Mouse (Mus musculus) forebrain, embryonic 13.5 days (tissue): ENCODE results near the gene Irf3. TPM values are rescaled to one million over a fixed set of nuclear protein-coding genes. Genes with fewer than 3 reads are reported as not detected.
A peak's percentile ranks its signal among the peaks of the same experiment; 100 is the strongest.

Source experiments
- ATAC-seq: fragments of 200-750 bp; cut with Nextera tagmentation; 2 replicates; pipeline ENCODE4 v1.8.0; 2017
- H3K27ac ChIP-seq: fragments of 300-500 bp; sonication (generic); 2 replicates; pipeline ENCODE4 v1.5.1; 2015; ENCODE audit warnings: inconsistent platforms, mild to moderate bottlenecking, moderate library complexity
- H3K27me3 ChIP-seq: fragments of 300-500 bp; sonication (generic); 2 replicates; pipeline ENCODE4 v1.6.1; 2015; ENCODE audit warnings: mild to moderate bottlenecking, inconsistent platforms
- H3K36me3 ChIP-seq: fragments of 300-500 bp; sonication (generic); 2 replicates; pipeline ENCODE4 v1.6.1; 2015; ENCODE audit warnings: mild to moderate bottlenecking, inconsistent platforms; ENCODE audit not compliant: poor library complexity, severe bottlenecking
- H3K4me1 ChIP-seq: fragments of 300-500 bp; sonication (generic); 2 replicates; pipeline ENCODE4 v1.6.1; 2015; ENCODE audit warnings: inconsistent platforms
- H3K4me2 ChIP-seq: fragments of 300-500 bp; sonication (generic); 2 replicates; pipeline ENCODE4 v1.6.1; 2015; ENCODE audit warnings: inconsistent platforms, mild to moderate bottlenecking, moderate library complexity
- H3K4me3 ChIP-seq: fragments of 300-500 bp; sonication (generic); 2 replicates; pipeline ENCODE4 v1.5.1; 2015; ENCODE audit warnings: mild to moderate bottlenecking, inconsistent platforms
- H3K9ac ChIP-seq: fragments of 300-500 bp; sonication (generic); 2 replicates; pipeline ENCODE4 v1.6.1; 2015; ENCODE audit warnings: mild to moderate bottlenecking, inconsistent platforms
- H3K9me3 ChIP-seq: fragments of 300-500 bp; sonication (generic); replicated peaks from 2 replicates; pipeline ENCODE4 v1.6.1; 2016; ENCODE audit warnings: inconsistent platforms
- WGBS: fragments of 180-500 bp; shearing (Covaris S2); methylation state at CpG from one replicate; pipeline ENCODE4 v1.1.7; 2015; 5-methylcytosine and 5-hydroxymethylcytosine counted together
- polyA plus RNA-seq: library from polyadenylated mRNA; unstranded; fragments of >200 nt; fragmentation: Nextera tagmentation; extraction: Ambion mirVana; gene quantifications from 2 replicates; pipeline ENCODE4 v1.2.1, GENCODE M21; 2015

Gene Irf3
- polyA plus RNA-seq, 1 experiment from 2014 or later, result 67.9 TPM

GRCm38 (mm10) chr7:44959874-44960511 is 37.5 kb upstream of the Irf3 start:
- H3K4me1 ChIP-seq, result no peaks in the 10 kb centered on the region
- no peak overlapping the region for H3K9ac ChIP-seq
- WGBS, result 90% methylated on average over 10 of the region's 10 CpGs
- H3K4me2 ChIP-seq, result no peak overlapping the region
- peaks cover 59% of the 10 kb centered on the region for H3K36me3 ChIP-seq
- no peak overlapping the region for H3K4me3 ChIP-seq
- H3K9me3 ChIP-seq, result no peaks in the 10 kb centered on the region
- ATAC-seq, result no peak
- no peaks in the 10 kb centered on the region for H3K27me3 ChIP-seq
- no peak overlapping the region for H3K27ac ChIP-seq

GRCm38 (mm10) chr7:44960512-44960910 is 36.9 kb upstream of the Irf3 start:
- Histone ChIP-seq H3K27ac (no peak overlapping the region), H3K36me3 (peaks cover 64% of the 10 kb centered on the region), H3K9ac (no peak overlapping the region), H3K9me3 (no peaks in the 10 kb centered on the region), H3K4me2 (no peak overlapping the region), H3K27me3 (no peaks in the 10 kb centered on the region), H3K4me1 (no peaks in the 10 kb centered on the region), H3K4me3 (no peak overlapping the region)
- WGBS, result 93% methylated on average over 13 of the region's 13 CpGs
- no peak for ATAC-seq

GRCm38 (mm10) chr7:44962337-44962736 is 35.1 kb upstream of the Irf3 start:
- Histone ChIP-seq H3K9me3 (no peaks in the 10 kb centered on the region), H3K36me3 (peaks cover 80% of the 10 kb centered on the region), H3K9ac (no peak overlapping the region), H3K4me1 (no peaks in the 10 kb centered on the region), H3K27me3 (no peaks in the 10 kb centered on the region), H3K4me3 (no peak overlapping the region), H3K4me2 (no peak overlapping the region), H3K27ac (no peak overlapping the region)
- no peak for ATAC-seq
- 84% methylated on average over 8 of the region's 8 CpGs for WGBS

GRCm38 (mm10) chr7:44962831-44963230 is 34.6 kb upstream of the Irf3 start:
- H3K4me3 ChIP-seq, result no peak overlapping the region
- H3K27me3 ChIP-seq, result no peaks in the 10 kb centered on the region
- no peak overlapping the region for H3K4me2 ChIP-seq
- H3K4me1 ChIP-seq, result no peaks in the 10 kb centered on the region
- H3K9ac ChIP-seq, result no peak overlapping the region
- ATAC-seq, result no peak
- no peak overlapping the region for H3K27ac ChIP-seq
- H3K36me3 ChIP-seq, result peaks cover 85% of the 10 kb centered on the region
- WGBS, result 90% methylated on average over 5 of the region's 5 CpGs
- no peaks in the 10 kb centered on the region for H3K9me3 ChIP-seq

GRCm38 (mm10) chr7:44964990-44965389 is 32.5 kb upstream of the Irf3 start:
- Histone ChIP-seq H3K27ac (no peak overlapping the region), H3K9me3 (no peaks in the 10 kb centered on the region), H3K4me2 (no peak overlapping the region), H3K9ac (no peak overlapping the region), H3K36me3 (peaks cover 77% of the 10 kb centered on the region), H3K4me1 (no peaks in the 10 kb centered on the region), H3K27me3 (no peaks in the 10 kb centered on the region), H3K4me3 (no peak overlapping the region)
- over 99% methylated on average over 13 of the region's 13 CpGs for WGBS
- ATAC-seq, result no peak

GRCm38 (mm10) chr7:44965975-44966374 is 31.5 kb upstream of the Irf3 start:
- no peak for ATAC-seq
- no peaks in the 10 kb centered on the region for H3K27me3 ChIP-seq
- H3K9ac ChIP-seq, result no peak overlapping the region
- peaks cover 3% of the 10 kb centered on the region for H3K4me1 ChIP-seq
- WGBS, result 87% methylated on average over 7 of the region's 7 CpGs
- peaks cover 68% of the 10 kb centered on the region for H3K36me3 ChIP-seq
- no peak overlapping the region for H3K4me2 ChIP-seq
- no peak overlapping the region for H3K4me3 ChIP-seq
- H3K27ac ChIP-seq, result no peak overlapping the region
- no peaks in the 10 kb centered on the region for H3K9me3 ChIP-seq

GRCm38 (mm10) chr7:44966638-44967037 is 30.8 kb upstream of the Irf3 start:
- WGBS, result 85% methylated on average over 15 of the region's 15 CpGs
- Histone ChIP-seq H3K4me1 (peaks cover 10% of the 10 kb centered on the region), H3K4me3 (no peak overlapping the region), H3K27ac (no peak overlapping the region), H3K27me3 (no peaks in the 10 kb centered on the region), H3K4me2 (no peak overlapping the region), H3K36me3 (peaks cover 62% of the 10 kb centered on the region), H3K9ac (no peak overlapping the region), H3K9me3 (no peaks in the 10 kb centered on the region)
- no peak for ATAC-seq

- no peaks in the 10 kb centered on the region for H3K27me3 ChIP-seq
- H3K4me1 ChIP-seq, result peaks cover 32% of the 10 kb centered on the region
- WGBS, result under 1% methylated on average over 36 of the region's 36 CpGs
- peak overlapping the region; percentile 50 for H3K4me3 ChIP-seq
- H3K27ac ChIP-seq, result peak overlapping the region; percentile 73
- H3K9ac ChIP-seq, result peak overlapping the region; percentile 45
- no peaks in the 10 kb centered on the region for H3K9me3 ChIP-seq
- peaks cover 29% of the 10 kb centered on the region for H3K36me3 ChIP-seq
- H3K4me2 ChIP-seq, result peak overlapping the region; percentile 71
- peak; percentile 96 for ATAC-seq
Observed at GRCm38 (mm10) chr7:44970231-44970691, 27.2 kb upstream of the Irf3 start.

GRCm38 (mm10) chr7:44971142-44971541 is 26.3 kb upstream of the Irf3 start:
- 69% methylated on average over 7 of the region's 7 CpGs for WGBS
- H3K9ac ChIP-seq, result peak overlapping the region; percentile 45
- H3K4me3 ChIP-seq, result peak overlapping the region; percentile 50
- peaks cover 29% of the 10 kb centered on the region for H3K36me3 ChIP-seq
- H3K4me2 ChIP-seq, result peak overlapping the region; percentile 71
- no peak for ATAC-seq
- H3K27ac ChIP-seq, result peak overlapping the region; percentile 73
- no peaks in the 10 kb centered on the region for H3K9me3 ChIP-seq
- no peaks in the 10 kb centered on the region for H3K27me3 ChIP-seq
- H3K4me1 ChIP-seq, result peaks cover 34% of the 10 kb centered on the region

- 31% methylated on average over 14 of the region's 14 CpGs for WGBS
- Histone ChIP-seq H3K4me3 (peak overlapping the region; percentile 51), H3K4me2 (peak overlapping the region; percentile 84), H3K27ac (peak overlapping the region; percentile 91), H3K9ac (peak overlapping the region; percentile 71), H3K4me1 (peaks cover 34% of the 10 kb centered on the region), H3K36me3 (peaks cover 33% of the 10 kb centered on the region), H3K9me3 (no peaks in the 10 kb centered on the region), H3K27me3 (no peaks in the 10 kb centered on the region)
- no peak for ATAC-seq
Observed at GRCm38 (mm10) chr7:44973415-44974130, 23.9 kb upstream of the Irf3 start.

- Histone ChIP-seq H3K27ac (peak within 1 kb of the TSS; percentile 91), H3K27me3 (no peaks in the 10 kb centered on the region), H3K4me1 (peaks cover 34% of the 10 kb centered on the region), H3K9me3 (no peaks in the 10 kb centered on the region), H3K4me2 (peak within 1 kb of the TSS; percentile 84), H3K9ac (peak within 1 kb of the TSS; percentile 71), H3K4me3 (peak within 1 kb of the TSS; percentile 51), H3K36me3 (peaks cover 43% of the 10 kb centered on the region)
- under 1% methylated on average over 22 of the region's 22 CpGs for WGBS
- ATAC-seq, result peak; percentile 59
Observed at GRCm38 (mm10) chr7:44974383-44975116, 22.9 kb upstream of the Irf3 start, which contains the start of gene Cpt1c. Gene Cpt1c (minus strand): TSS chr7:44974851.

GRCm38 (mm10) chr7:44975117-44975419 is 22.4 kb upstream of the Irf3 start:
- Histone ChIP-seq H3K4me3 (peak overlapping the region; percentile 51; the same call in 1 of the 2 replicates), H3K4me1 (peaks cover 34% of the 10 kb centered on the region), H3K27ac (peak overlapping the region; percentile 91), H3K36me3 (peaks cover 48% of the 10 kb centered on the region), H3K9ac (peak overlapping the region; percentile 71; the same call in 1 of the 2 replicates), H3K4me2 (peak overlapping the region; percentile 84), H3K27me3 (no peaks in the 10 kb centered on the region), H3K9me3 (no peaks in the 10 kb centered on the region)
- no peak for ATAC-seq
- 18% methylated on average over 6 of the region's 6 CpGs for WGBS
